Mouse (Mus musculus) megakaryocyte, embryonic 14.5 days (primary cell): ENCODE results near the gene Bcl9l.

ENCODE experiments used
- FLI1 ChIP-seq: IDR thresholded peaks from 2 replicates; pipeline ENCODE4 v1.6.1; 2012; ENCODE audit warnings: low read length, inconsistent platforms, mixed read lengths
- GATA1 ChIP-seq: IDR thresholded peaks from 3 replicates; pipeline ENCODE4 v1.6.1; 2012; ENCODE audit warnings: mixed read lengths, low read length, inconsistent platforms, borderline replicate concordance

DNA sequence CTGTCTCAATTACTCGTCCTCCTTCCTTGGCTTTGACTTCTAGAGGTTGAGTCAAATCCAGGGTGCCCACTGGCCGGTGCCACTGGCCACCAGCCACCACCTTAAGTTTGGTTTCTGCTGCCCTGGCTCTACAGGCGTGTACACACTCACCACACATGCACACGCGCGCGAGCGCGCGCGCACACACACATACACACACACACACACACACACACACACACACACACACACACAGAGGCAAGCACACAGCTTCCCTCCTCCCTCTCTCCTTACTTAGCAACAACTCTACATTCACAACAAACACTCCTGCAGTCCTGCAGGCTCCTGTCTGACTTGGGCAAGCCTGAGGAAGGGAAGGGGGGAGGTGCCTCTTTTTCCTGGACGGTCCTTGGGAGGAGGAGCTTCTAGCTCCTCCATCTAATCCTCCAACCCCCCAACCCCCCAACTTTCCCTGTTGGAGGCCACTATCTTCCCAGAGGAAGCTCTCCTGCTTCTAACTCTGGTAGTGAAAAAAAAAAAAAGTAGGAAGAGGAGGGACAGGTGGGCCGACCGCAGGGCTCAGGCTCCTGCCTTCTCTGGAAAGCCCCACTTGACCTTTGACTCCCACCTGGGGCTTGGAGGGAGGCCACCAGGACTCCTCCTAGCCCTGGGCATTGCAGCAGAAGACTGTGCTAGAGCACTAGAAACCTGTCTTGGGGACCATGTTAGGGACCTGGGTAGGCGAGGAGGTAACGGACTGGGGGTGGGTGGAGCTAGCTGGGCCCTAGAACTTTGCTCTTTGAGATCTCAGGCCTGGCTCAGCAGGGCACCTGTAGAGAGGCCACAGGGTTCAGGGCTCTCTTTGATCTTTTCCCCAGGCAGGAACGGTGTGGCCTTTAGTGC lies 7.7 kb downstream of the Bcl9l start:
- TF ChIP-seq GATA1, result no peak
- no peak for TF ChIP-seq FLI1
